Mouse (Mus musculus) adrenal gland (tissue): ENCODE measurements at regions not wholly inside any gene's neighbourhood (a gene's known extent, or its start where the extent isn't known, plus 50 kb on each side); places are given as distances from the start of the nearest gene placed in this dataset.

ENCODE experiments used
- intact Hi-C: fragments of 180-260 bp; cut with DNase I; formaldehyde crosslinking; loops from one replicate; pipeline ENCODE4 v1.15.1; 2025

DNA sequence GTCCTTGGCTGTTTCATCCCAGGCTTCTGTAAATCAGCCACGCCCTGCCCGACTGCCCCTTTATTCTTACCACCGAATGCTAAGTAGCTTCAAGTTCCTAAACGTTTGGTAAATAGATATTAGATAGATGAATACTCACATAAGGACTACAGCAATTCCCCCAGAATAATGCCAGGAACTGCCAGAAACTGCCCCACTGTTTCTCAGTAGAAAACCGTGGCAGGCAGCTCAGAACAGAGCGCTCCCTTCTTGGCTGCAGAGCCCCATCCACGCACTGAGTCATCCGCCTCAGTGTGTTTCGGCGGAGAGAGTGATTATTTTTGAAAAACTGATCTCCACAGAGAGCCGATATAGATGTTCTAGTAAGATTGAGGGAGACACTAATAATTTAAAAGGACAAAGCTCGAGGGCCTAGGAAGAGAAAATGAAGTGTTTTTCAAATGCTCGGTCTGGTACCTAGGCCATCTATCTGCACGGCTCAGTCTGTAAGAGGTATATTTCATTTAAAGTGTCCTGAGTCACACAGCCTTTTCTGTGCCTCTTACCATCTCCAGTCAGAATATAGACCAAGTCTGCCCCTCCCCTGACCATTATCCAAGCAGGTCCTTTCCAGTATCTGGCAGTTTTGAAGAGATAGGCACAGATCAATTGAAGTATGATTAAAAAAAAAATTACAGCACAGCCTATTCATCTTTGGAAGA lies 94.4 kb upstream of the Gm47985 start:
- intact Hi-C loops: no loop called here

DNA sequence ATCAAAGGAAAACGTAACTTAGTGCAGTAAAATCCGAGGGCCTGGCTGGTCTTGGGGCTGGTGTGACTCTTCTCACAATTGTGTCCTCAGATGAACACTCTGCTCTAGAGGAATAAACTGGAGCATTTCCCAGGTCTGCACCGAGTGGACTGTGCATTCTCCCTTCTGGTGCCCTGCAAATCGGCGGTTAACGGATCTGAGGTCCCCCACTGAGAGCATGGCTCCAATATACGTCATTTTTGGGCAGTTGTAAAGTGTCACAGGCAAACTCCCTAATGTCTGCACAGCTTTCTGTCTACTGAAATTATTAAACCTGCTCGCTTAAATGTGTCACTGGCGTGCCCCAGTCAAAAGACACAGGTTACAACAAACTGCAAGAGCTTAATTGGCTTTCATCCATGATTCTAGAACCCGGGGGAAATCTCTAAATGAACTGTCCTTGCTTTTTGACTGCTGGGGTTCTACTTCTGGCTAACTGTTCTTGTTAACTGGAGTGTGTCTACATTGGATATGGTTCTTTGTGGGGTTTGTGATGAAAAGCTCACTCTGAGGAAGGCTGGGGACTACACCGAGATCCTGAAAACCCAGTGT lies 93.7 kb upstream of the Gm47985 start:
- intact Hi-C loops: no loop called here

DNA sequence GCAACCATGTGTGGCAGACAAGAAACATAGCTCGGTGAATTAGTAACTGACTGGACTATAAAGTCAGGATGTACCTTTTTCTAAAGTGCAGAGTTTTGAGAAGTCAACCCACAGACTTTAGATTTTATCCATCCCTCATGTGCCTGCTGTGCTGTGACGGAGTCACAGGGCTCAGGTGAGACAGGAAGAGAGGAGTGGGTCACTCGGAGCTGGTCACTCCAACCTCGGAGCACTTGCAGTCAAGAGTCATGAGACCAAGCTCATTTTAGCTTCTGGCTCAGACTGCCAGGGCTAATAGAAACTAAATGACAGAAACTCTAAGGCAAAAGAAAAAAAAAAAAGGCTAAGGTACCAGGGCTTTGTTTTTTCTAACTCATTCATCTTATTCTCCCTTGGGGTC lies 90.3 kb upstream of the Gm47985 start:
- intact Hi-C loops: no loop called here

DNA sequence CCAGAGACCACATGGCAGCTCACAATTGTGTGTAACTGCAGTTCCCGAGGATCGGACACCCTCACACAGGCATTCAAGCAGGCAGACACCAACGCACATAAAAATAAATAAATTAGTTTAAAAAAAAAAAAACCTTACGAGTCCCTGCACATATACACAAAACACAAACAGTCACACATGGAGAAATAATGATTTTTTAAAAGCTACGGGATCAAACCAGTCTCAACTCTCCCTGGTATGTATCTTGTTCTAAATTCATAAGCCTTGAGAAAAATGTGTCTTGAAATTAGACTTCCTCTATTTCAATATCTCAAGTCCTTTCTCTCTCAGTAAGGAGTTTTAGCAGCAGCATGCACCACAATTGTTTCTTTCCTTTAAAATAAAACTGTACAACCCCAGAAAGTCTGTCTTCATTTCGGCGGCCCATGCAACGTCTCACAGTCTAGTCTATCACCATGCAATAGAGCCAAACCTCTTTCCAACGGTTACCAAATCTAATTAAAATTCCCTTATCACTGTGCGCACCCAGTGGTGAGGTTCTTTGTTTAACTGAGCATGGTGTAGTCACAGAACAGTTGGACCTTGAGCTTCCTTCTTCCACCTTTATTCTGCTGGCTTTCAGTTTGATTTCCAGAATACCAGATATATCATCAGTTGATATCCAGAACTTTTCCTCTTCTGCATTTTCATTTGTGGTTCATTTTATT lies 86.8 kb upstream of the Gm47985 start:
- intact Hi-C loops: no loop called here

DNA sequence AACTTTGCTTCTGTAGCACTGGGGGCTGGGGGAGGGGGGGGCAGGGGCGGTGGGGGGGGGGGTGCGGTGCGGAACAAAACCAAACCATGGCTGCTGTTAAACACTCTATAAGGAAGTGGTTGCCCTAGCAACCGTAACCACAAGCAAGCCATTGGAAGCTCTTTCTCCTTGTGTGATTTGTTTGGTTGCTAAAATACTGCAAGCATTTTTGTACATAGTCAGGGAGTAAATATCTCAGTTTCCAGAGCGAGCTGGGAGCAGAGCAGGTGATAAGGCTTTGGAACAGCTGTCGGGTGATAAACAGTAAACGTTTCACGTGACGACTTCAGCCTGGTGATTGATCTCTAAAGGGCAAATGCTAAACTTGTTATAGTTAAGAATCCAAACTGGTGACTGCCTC lies 86.3 kb upstream of the Gm47985 start:
- intact Hi-C loops: no loop called here

DNA sequence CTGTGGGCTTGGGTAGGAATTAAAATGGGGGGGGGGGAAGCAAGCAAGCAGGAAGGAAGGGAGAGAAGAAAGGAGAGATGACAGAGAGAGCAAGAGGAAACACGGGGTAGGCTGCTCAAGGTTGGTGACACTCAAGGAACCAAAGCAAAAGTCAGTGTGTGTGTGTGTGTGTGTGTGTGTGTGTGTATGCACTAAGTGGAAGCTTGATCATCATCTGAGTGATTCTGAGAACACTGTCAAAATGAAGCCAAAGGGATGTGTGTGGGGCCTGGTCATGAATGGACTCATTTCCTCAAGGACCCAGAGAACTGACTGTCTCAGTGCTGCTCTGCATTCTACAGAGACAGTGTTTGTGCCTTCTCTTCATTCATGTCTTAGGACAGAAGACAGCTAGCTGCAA lies 84.8 kb upstream of the Gm47985 start:
- intact Hi-C loops: no loop called here

DNA sequence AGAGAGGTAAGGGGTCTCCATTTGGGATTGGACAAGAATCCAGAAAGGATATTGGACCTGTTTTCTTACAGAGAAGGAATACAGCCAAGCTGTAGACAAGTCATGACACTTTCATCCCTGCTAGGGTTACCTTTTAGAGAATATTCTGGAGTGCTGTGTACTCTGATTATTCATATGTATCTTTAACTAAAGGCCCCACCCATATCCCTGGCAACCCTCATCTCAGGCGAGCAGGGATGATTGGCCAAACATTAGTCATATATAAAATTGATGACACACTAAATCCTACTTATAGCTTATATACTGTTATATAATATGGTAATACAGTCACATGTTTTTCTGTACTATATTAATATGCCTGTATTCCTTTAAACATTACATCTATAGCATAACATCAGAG lies 83.6 kb upstream of the Gm47985 start:
- intact Hi-C loops: no loop called here

DNA sequence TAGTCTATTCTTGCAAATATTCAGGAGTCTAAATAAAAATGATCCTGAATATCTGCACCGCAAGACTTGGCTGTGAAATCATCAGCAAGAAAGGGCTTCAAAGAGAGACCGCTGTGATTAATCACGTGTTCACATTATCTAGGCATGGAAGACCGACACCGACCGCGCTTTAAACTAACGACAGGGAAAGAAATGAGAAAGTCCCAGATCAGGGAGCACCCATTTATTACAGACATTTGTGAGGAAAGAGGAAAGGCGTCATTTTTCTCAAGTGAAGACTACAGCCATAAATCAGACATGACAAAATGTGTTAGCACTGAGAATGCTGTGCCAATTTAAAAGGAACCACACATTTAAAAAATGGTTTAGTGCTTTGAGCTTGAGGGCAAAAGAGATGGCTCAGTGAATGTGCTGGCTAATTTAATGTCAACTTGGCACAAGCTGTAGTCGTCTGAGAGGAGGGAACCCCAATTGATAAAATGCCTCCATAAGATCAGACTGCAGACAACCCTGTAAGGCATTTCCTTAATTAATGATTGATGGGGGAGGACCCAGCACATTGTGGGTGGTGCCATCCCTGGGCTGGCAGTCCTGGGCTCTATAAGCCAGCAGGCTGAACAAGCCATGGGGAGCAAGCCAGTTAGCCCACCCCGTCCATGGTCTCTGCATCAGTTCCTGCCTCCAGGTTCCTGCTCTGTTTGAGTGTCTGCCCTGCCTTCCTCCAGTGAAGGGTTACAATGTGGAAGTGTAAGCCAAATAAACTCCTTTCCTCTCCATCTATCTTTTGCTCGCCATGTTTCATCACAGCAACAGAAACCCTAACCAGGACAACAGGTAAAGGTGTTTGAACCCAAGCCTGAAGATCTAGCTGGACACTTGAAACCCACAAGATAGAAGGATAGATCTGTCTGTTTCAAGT lies 81.5 kb upstream of the Gm47985 start:
- intact Hi-C loops: loop anchor here (10.0 kb wide), 1 partner anchor 134 kb away; no protein-coding TSS in a partner anchor

DNA sequence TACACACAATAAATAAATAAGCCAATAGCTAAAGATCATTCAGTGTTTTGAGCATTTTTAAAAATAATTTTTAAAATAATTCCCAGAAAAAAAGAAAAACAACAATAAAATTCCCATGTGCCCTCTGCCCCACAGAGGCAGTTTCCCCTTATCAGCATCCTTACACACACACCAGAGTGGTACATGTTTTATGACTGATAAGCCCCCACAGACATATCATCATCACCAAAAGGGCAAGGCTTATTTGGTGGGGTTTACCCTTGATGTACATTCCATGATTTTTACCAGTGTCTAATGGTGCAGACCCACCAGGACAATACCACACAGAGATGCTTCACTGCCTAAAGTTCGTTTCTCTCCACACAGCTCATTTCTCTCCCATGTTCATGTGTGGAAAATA lies 80.8 kb upstream of the Gm47985 start:
- intact Hi-C loops: loop anchor here (10.0 kb wide), 1 partner anchor 133 kb away; no protein-coding TSS in a partner anchor

DNA sequence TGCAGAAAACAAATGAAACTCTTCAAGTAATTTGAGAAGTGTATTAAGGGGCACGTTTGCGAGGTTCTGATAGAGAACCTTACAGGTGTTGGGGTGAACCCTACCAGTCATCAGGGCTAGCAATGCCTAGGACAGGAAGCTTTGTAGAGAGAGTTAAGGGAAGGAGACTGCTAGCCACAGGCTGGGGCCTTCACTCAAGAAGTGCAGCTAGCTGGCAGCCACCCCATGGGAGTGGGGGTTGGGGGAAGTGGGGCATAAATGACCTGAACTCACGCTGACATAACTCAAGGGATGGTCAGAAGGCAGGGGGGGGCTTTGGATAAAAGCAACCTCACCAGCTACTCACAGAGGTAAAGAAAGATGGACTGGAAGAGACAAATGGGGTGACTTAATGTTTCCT lies 80.3 kb upstream of the Gm47985 start:
- intact Hi-C loops: loop anchor here (10.0 kb wide), 1 partner anchor 133 kb away; no protein-coding TSS in a partner anchor

DNA sequence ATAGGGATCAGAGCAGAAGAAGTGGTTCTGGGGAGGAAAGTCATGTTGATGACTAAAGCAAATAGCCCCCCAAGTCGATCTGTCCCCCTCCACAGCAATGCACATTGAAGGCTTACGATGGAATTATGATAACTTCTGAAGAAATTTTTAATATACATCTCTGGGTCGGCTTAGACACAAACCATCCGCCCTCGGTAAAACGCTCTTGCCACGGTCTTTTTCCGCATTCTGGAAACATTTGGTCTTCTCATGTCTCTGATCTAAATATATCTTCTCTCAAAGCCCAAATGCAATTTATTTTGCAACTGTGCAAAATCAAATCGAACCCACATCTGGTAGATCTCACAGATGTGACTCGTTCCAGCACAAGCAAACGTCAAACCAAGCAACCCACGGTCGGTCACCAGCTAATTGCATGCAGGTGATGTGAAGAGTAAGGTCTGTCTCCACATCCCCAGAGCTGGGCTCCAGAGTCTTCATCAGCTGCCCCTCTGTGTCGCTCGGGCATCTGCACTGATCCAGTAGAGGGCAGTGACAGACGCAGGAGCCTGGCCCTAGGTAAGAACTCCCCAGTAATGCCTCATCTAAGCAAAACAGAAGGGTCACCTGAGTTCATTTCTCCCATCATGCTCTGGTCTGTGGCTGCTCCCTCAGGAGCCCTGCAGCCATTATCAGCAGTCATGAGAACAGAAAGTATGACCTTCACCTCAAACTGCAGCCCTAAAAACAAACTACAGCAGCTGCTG lies 79.5 kb upstream of the Gm47985 start:
- intact Hi-C loops: loop anchor here (10.0 kb wide), 1 partner anchor 132 kb away; no protein-coding TSS in a partner anchor

DNA sequence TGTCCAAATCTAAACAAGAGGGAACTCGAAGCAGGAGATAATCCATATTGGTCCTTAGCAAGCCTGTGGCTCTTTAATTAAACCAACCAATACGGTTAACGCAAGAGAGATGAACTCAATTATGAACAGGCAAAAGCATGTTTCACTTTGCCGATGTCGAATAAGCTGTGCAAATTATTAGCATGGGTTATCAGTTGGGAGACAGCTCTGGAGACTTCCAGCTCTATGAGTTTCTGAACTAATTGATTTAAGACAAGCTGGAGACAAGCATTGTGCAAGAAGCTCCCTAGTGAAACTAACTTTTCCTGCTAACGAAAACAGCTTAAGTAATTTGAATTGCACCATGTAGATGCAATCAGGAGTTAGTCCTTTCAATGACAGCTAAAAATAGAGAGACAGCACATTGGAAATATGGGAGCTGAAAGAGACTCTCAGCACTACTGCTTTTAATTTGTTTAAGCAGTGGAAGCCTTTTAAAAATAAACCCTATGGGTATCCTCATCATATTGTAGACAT lies 78.8 kb upstream of the Gm47985 start:
- intact Hi-C loops: loop anchor here (10.0 kb wide), 1 partner anchor 131 kb away; no protein-coding TSS in a partner anchor

DNA sequence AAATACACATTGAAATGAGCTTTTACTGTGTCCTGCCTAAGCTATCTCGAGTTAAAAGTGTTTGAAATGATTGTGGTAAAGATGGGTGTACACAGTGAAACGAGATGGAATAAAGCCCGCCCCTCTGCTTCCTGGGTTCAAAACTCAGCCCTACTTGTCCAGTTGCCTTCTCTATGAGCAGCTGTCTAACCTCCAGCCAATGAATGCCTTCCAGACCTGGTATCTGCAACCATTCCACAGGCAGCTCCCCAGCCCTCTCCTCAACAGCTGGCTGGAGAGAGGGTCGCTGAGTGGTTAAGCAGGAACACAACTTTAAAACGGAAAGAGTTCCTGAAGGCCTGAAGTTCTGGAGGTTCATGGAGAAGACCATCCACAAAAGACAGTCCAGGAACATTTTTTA lies 78.0 kb upstream of the Gm47985 start:
- intact Hi-C loops: loop anchor here (10.0 kb wide), 1 partner anchor 130 kb away; no protein-coding TSS in a partner anchor

DNA sequence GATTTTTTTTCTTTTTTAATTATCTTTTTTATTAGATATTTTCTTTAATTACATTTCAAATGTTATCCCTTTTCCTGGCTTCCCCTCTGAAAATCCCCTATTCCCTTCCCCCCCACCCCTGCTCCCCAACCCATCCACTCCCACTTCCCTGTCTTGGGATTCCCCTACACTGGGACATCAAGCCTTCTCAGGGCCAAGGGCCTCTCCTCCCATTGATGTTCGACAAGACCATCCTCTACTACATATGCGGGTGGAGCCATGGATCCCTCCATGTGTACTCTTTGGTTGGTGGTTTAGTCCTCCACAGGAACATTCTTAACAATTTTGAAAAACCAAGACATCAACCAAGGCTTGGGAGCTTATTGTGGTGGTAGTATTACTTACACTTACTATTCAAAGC lies 77.5 kb upstream of the Gm47985 start:
- intact Hi-C loops: loop anchor here (10.0 kb wide), 1 partner anchor 130 kb away; no protein-coding TSS in a partner anchor

DNA sequence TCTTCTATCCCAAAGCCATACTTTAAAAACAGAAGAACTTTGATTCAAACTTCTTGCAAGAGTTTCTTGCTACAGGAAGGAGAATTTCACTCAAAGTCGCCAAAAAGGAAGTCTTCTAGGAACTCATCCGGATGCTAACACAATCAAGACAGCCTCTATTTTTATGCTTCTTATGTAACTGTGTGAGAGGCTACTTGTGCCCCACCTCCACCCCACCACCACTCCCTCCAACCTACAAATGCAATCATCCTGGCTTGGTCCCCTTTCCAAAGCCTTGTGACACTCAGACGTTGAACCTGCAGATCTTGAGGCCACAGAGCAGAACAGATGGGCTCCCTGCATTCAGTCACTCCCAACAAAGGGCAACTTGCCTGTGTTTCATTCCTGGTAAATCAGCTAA lies 77.1 kb upstream of the Gm47985 start:
- intact Hi-C loops: loop anchor here (10.0 kb wide), 1 partner anchor 130 kb away; no protein-coding TSS in a partner anchor

DNA sequence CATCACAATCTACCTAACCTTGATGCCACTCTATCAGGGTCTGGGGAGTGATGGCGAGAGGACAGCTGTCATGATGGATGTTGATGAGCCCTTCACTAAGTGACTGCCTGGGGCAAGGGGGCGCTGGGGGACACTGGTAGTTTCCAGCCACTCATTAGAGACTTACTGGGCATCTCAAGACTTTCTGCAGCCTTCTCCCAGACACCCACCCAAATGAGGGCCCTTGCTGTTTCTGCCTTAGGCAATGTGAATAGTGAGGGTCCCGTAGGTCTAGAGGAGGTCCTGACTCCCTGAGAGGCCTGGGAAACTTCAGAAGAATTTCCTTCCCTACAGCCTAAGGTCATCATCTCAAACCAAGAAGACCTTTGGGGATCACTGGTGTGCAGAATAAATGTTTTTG lies 74.9 kb upstream of the Gm47985 start:
- intact Hi-C loops: loop anchor here (10.0 kb wide), 1 partner anchor 127 kb away; no protein-coding TSS in a partner anchor

DNA sequence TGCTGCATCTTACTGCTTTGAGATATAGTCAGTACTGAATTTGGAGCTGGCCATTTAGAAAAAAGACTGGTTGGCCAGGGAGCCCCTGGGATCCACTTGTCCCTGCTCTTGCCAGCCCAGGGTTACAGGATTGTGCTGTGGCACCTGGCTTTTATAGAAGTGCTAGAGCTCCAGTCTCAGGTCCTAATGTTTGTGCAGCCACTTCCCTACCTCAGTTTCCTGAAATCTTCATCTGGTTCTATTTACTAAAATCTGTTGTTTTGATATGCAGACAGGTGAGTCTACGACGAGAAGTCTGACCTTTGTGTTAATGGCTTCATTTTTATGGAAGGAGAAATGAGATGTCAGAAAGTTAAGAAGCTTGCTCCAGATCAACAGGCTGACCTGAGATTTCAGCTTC lies 73.0 kb upstream of the Gm47985 start:
- intact Hi-C loops: loop anchor here (10.0 kb wide), 1 partner anchor 125 kb away; no protein-coding TSS in a partner anchor

DNA sequence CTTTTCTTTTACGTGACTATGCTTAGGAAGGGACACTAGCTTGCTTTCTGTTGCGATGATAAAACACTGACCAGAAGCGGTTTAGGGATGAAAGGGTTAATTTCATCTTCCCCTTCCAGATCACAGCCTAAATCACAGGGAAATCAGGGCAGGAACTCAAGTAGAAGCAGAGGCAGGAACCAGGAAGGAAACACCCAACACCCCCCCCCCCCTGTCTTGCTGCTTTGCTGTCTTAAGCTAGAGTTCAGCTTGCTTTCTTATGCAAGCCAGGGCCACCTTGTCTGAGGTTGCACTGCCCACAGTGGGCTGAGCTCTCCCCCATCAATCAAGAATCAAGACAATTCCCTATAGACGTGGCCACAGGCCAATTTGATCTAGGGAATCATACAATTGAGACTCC lies 71.9 kb upstream of the Gm47985 start:
- intact Hi-C loops: no loop called here

DNA sequence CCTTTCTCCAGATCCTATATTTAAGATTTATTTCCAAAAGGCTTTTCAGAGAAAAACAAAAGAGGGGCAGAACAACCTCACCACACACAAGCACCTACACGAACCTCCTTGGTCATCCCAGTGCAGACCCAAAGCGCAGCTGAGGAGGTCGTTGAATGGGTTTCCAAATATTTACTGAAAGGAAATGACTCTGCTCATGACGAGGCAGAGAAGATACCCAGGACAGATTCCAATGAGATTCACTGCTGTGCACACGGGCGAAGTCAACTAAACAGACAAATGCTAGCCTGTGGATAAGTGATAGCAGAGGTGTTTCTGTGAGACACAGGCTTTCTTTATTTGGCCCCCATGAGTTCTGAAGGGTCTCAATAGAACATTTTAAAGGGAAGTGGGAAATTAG lies 70.7 kb upstream of the Gm47985 start:
- intact Hi-C loops: no loop called here

DNA sequence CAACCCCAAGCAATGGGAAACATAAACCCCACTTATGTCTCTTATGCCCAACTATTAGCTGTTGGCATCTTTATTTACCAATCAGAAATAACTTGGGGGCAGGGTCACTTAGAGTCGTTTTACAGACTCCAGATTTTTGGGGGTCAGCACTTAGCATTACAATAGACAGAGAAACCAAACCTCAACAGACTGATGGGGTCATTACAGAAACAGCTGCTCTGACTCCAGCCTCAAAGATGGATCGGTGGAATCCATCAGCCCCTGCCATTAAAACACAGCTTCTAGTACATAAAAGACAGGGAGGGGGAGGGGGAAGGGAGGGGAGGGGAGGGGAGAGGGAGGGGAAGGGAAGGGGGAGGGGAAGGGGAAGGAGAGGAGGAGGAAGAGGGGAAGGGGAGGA lies 69.9 kb upstream of the Gm47985 start:
- intact Hi-C loops: no loop called here
